Mouse (Mus musculus): ENCODE results near the gene Fkbp11.

DNA sequence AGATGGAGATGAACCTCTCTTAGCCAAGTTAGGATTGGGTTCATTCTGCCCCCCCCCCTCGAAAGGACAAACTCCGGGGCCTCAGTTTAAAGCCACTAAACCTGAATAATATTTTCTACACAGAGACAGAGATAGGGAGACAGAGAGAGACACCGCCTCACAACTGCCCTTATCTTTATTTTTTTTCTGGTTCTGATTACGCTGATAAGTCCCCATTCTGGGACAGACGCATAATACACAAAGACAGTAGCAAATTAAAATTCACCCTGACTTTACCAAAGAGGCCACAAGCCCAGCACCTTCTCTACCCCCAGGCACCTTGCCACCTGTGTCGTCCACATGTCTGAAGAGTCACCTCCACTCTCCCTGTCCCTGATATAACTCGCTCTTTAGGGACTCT lies 46.4 kb downstream of the Fkbp11 start:
- TF ChIP-seq CTCF (IDR thresholded peaks at IDR 0.05; ENCODE audit: borderline replicate concordance, extremely low read depth, insufficient read depth, insufficient read length) (no peak), POLR2A (IDR thresholded peaks at IDR 0.05; ENCODE audit: borderline replicate concordance, extremely low read depth, insufficient read depth, insufficient read length, poor library complexity, severe bottlenecking) (no peak)

Measured in brain, embryonic 14.5 days (tissue).